Mouse (Mus musculus): ENCODE data around the gene Chat. TPM values are rescaled to one million over a fixed set of nuclear protein-coding genes. Genes with fewer than 3 reads are reported as not detected.
"Not testable (repeated sequence)": the region's sequence is repeated elsewhere in the genome, so short reads cannot be mapped to it uniquely, and the experiment has no call there.

The Chat gene
- polyA plus RNA-seq, 1 experiment from 2014 or later = not detected

DNA sequence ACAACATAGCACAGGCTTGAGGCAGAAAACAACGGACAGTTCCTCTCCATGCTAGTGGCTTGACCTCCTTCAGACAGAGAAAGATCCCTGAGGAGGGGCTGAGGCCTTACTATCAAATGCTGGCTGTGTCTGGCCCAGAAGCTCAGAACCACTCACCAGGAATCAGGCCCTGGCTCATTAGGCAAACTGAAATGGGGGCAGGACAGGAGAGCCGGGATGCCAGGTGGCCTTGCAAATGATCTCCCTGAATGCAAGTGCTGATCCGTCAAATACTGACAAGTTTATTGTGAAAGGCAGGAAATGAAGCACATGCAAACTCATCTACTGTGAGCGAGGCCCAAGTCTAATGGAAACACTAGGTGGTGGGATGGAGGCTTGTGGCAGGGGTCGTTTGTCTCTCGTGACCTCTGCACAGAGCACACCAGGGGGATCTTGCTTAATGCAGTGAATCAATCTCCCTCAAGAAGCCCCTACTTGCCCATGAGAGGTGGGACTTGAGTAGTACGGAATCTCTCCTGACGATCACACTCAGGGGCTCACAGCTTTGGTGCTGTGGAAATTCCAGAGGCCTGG, 36.7 kb downstream of the Chat start:
- H3K9ac ChIP-seq (ENCODE audit: low read depth, low read length) = no peak overlapping the region
- H3K4me3 ChIP-seq (ENCODE audit: low read depth, low read length) = no peak overlapping the region
- H3K4me1 ChIP-seq (ENCODE audit: control insufficient read depth, low read depth, low read length) = no peaks in the 10 kb centered on the region
- no peaks in the 10 kb centered on the region for H3K36me3 ChIP-seq (ENCODE audit: control insufficient read depth, insufficient read depth)
- ATAC-seq (ENCODE audit: low read depth) = no peak
- no peak overlapping the region for H3K4me2 ChIP-seq (ENCODE audit: low read depth, low read length)
- 28% methylated on average over 8 of the region's 8 CpGs for WGBS (ENCODE audit: insufficient replicate concordance)
- no peaks in the 10 kb centered on the region for H3K9me3 ChIP-seq (replicated peaks; ENCODE audit: control insufficient read depth, low read length)
- no peaks in the 10 kb centered on the region for H3K27me3 ChIP-seq (ENCODE audit: control insufficient read depth, insufficient read depth, low read depth, low read length)
- H3K27ac ChIP-seq (ENCODE audit: low read length) = no peak overlapping the region

- no peaks in the 10 kb centered on the region for H3K27me3 ChIP-seq (ENCODE audit: control insufficient read depth, insufficient read depth, low read depth, low read length)
- no peaks in the 10 kb centered on the region for H3K36me3 ChIP-seq (ENCODE audit: control insufficient read depth, insufficient read depth)
- no peak overlapping the region for H3K27ac ChIP-seq (ENCODE audit: low read length)
- no peaks in the 10 kb centered on the region for H3K9me3 ChIP-seq (replicated peaks; ENCODE audit: control insufficient read depth, low read length)
- ATAC-seq (ENCODE audit: low read depth) = no peak
- no peaks in the 10 kb centered on the region for H3K4me1 ChIP-seq (ENCODE audit: control insufficient read depth, low read depth, low read length)
- 64% methylated on average over 7 of the region's 7 CpGs for WGBS (ENCODE audit: insufficient replicate concordance)
- no peak overlapping the region for H3K9ac ChIP-seq (ENCODE audit: low read depth, low read length)
- no peak overlapping the region for H3K4me3 ChIP-seq (ENCODE audit: low read depth, low read length)
- H3K4me2 ChIP-seq (ENCODE audit: low read depth, low read length) = no peak overlapping the region
Observed at GRCm38 (mm10) chr14:32423946-32424345, 41.8 kb downstream of the Chat start.

DNA sequence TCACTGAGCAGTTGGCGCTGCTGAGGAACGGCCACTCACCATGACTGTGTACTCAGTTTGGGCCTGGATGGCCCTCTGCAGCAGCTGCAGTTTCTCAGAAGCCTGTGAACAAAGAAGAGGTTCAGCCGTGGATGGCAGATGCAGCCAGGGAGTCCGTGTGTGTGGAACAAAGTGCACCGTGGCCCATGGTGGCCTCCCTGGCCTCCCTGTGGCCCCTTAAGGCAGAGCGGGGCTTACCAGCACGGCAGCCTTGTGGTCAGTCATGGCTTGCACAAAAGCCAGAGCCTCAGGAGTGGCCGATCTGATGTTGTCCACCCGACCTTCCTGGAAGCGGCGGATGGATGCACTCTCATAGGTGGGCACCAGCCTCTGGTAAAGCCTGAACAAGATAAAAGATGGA, 47.0 kb downstream of the Chat start:
- Histone ChIP-seq H3K27ac (ENCODE audit: low read length) (no peak overlapping the region), H3K27me3 (ENCODE audit: control insufficient read depth, insufficient read depth, low read depth, low read length) (no peaks in the 10 kb centered on the region), H3K36me3 (ENCODE audit: control insufficient read depth, insufficient read depth) (no peaks in the 10 kb centered on the region), H3K9me3 (replicated peaks; ENCODE audit: control insufficient read depth, low read length) (no peaks in the 10 kb centered on the region), H3K4me3 (ENCODE audit: low read depth, low read length) (no peak overlapping the region), H3K4me2 (ENCODE audit: low read depth, low read length) (no peak overlapping the region), H3K9ac (ENCODE audit: low read depth, low read length) (no peak overlapping the region), H3K4me1 (ENCODE audit: control insufficient read depth, low read depth, low read length) (no peaks in the 10 kb centered on the region)
- no peak for ATAC-seq (ENCODE audit: low read depth)
- WGBS (ENCODE audit: insufficient replicate concordance) = 73% methylated on average over 11 of the region's 11 CpGs

GRCm38 (mm10) chr14:32412075-32412474, 53.7 kb downstream of the Chat start:
- Histone ChIP-seq H3K9me3 (replicated peaks; ENCODE audit: control insufficient read depth, low read length) (no peaks in the 10 kb centered on the region), H3K27ac (ENCODE audit: low read length) (no peak overlapping the region), H3K4me2 (ENCODE audit: low read depth, low read length) (no peak overlapping the region), H3K36me3 (ENCODE audit: control insufficient read depth, insufficient read depth) (no peaks in the 10 kb centered on the region), H3K9ac (ENCODE audit: low read depth, low read length) (no peak overlapping the region), H3K4me1 (ENCODE audit: control insufficient read depth, low read depth, low read length) (no peaks in the 10 kb centered on the region), H3K27me3 (ENCODE audit: control insufficient read depth, insufficient read depth, low read depth, low read length) (no peaks in the 10 kb centered on the region), H3K4me3 (ENCODE audit: low read depth, low read length) (no peak overlapping the region)
- 65% methylated on average over 5 of the region's 5 CpGs for WGBS (ENCODE audit: insufficient replicate concordance)
- ATAC-seq (ENCODE audit: low read depth) = no peak

DNA sequence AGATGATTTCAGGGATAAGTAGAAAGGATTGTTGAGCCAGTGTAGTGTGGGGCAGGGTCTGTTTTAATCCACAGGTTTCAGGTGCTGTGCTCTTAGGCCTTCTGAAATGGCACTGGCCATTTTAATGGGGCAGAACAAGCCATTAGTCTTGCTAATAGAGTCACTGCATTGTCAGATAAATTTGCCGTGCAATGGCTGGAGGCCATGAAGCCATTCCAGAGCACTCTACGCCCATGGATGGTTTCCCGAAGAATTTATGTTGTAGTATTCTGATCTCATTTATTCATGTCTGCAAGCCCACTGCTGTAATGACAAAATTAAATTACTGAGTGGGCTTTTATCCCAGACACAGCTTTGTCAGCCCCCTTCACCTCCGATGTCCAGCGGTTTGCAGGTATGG, 55.7 kb downstream of the Chat start:
- no peak overlapping the region for H3K4me2 ChIP-seq (ENCODE audit: low read depth, low read length)
- H3K9me3 ChIP-seq (replicated peaks; ENCODE audit: control insufficient read depth, low read length) = no peaks in the 10 kb centered on the region
- H3K4me1 ChIP-seq (ENCODE audit: control insufficient read depth, low read depth, low read length) = no peaks in the 10 kb centered on the region
- no peak overlapping the region for H3K4me3 ChIP-seq (ENCODE audit: low read depth, low read length)
- ATAC-seq (ENCODE audit: low read depth) = no peak
- 71% methylated on average over 5 of the region's 5 CpGs for WGBS (ENCODE audit: insufficient replicate concordance)
- no peak overlapping the region for H3K27ac ChIP-seq (ENCODE audit: low read length)
- H3K27me3 ChIP-seq (ENCODE audit: control insufficient read depth, insufficient read depth, low read depth, low read length) = no peaks in the 10 kb centered on the region
- no peak overlapping the region for H3K9ac ChIP-seq (ENCODE audit: low read depth, low read length)
- H3K36me3 ChIP-seq (ENCODE audit: control insufficient read depth, insufficient read depth) = no peaks in the 10 kb centered on the region

- not testable (repeated sequence) for H3K4me2 ChIP-seq (ENCODE audit: low read depth, low read length); H3K4me3 ChIP-seq (ENCODE audit: low read depth, low read length); H3K27ac ChIP-seq (ENCODE audit: low read length); H3K27me3 ChIP-seq (ENCODE audit: control insufficient read depth, insufficient read depth, low read depth, low read length); H3K36me3 ChIP-seq (ENCODE audit: control insufficient read depth, insufficient read depth); H3K4me1 ChIP-seq (ENCODE audit: control insufficient read depth, low read depth, low read length); ATAC-seq (ENCODE audit: low read depth); H3K9me3 ChIP-seq (replicated peaks; ENCODE audit: control insufficient read depth, low read length); H3K9ac ChIP-seq (ENCODE audit: low read depth, low read length)
- 55% methylated on average over 1 of the region's 1 CpGs for WGBS (ENCODE audit: insufficient replicate concordance)
Observed at GRCm38 (mm10) chr14:32405399-32405798, 60.4 kb downstream of the Chat start.

DNA sequence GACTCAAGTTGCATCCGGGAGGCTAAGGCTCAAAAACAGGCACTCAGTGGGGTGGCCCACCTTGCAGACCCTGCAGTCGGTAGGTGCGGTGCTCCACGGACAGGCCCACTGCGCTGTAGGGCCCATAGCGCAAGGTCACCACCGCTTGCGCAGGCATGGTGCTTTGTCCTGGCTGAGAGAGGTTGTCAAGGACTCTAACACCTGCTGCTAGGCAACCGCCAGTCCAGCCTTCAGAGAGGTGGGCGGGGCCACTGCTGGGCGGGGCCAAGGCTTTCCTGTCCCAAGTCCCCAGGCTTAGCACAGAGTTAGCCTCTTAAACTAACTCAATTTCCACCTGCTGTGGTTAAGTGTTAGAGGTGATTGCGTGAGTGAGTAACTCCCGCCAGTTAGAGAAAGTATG, 77.6 kb downstream of the Chat start, which contains the start of gene 1700024G13Rik:
TSS of gene 1700024G13Rik (minus strand) at position 196 of the 400 bp plus-strand sequence.
- 4% methylated on average over 13 of the region's 13 CpGs for WGBS (ENCODE audit: insufficient replicate concordance)
- H3K27ac ChIP-seq (ENCODE audit: low read length) = no peak within 1 kb of the TSS
- peak; percentile 41; the same call in 1 of the 2 replicates for ATAC-seq (ENCODE audit: low read depth)
- no peaks in the 10 kb centered on the region for H3K9me3 ChIP-seq (replicated peaks; ENCODE audit: control insufficient read depth, low read length)
- no peaks in the 10 kb centered on the region for H3K36me3 ChIP-seq (ENCODE audit: control insufficient read depth, insufficient read depth)
- H3K9ac ChIP-seq (ENCODE audit: low read depth, low read length) = no peak within 1 kb of the TSS
- H3K4me2 ChIP-seq (ENCODE audit: low read depth, low read length) = no peak within 1 kb of the TSS
- no peaks in the 10 kb centered on the region for H3K4me1 ChIP-seq (ENCODE audit: control insufficient read depth, low read depth, low read length)
- no peaks in the 10 kb centered on the region for H3K27me3 ChIP-seq (ENCODE audit: control insufficient read depth, insufficient read depth, low read depth, low read length)
- H3K4me3 ChIP-seq (ENCODE audit: low read depth, low read length) = no peak within 1 kb of the TSS

DNA sequence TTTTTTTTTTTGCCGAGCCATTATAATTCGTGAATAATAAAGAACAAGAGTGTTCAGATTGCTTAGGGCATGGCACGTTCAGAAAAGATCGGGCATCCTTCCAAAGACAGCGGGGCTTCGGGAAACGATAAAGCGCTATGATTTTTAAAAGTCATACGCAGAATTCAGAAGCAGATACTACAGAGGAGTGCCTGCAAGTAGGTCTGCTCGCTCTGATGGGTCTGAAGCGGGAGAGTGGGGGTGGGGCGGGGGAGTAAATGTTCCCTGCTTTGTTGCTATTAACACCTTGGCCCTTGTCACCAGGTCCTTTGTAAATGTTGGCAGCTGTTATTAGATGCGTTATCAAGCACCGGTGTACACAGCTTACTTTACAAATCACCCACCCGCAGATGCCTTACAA, 84.2 kb downstream of the Chat start:
- WGBS (ENCODE audit: insufficient replicate concordance) = 36% methylated on average over 15 of the region's 15 CpGs
- Histone ChIP-seq H3K27ac (ENCODE audit: low read length) (no peak overlapping the region), H3K27me3 (ENCODE audit: control insufficient read depth, insufficient read depth, low read depth, low read length) (peaks cover 15% of the 10 kb centered on the region), H3K9me3 (replicated peaks; ENCODE audit: control insufficient read depth, low read length) (no peaks in the 10 kb centered on the region), H3K4me1 (ENCODE audit: control insufficient read depth, low read depth, low read length) (no peaks in the 10 kb centered on the region), H3K36me3 (ENCODE audit: control insufficient read depth, insufficient read depth) (no peaks in the 10 kb centered on the region), H3K4me3 (ENCODE audit: low read depth, low read length) (no peak overlapping the region), H3K4me2 (ENCODE audit: low read depth, low read length) (no peak overlapping the region), H3K9ac (ENCODE audit: low read depth, low read length) (no peak overlapping the region)
- ATAC-seq (ENCODE audit: low read depth) = no peak

DNA sequence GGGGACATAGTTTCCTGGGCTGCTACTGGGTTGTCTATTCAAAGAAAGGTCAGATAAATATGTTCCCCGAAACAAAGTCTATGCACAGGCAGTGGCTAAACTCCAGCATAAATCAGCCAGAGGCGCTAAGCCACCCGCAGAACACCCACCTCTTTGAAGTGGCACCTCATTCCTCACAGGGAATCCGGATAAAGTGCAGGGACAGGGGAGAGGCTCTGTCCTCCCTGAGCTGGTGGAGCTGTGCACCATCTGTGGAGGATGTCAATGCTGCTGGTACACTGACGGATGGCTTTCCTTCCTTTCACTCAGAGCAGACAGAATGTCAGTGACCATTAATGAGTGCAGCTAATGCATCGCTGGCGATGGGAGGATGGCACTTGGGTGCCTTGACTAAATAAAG, 84.7 kb downstream of the Chat start:
- Histone ChIP-seq H3K9me3 (replicated peaks; ENCODE audit: control insufficient read depth, low read length) (no peaks in the 10 kb centered on the region), H3K4me1 (ENCODE audit: control insufficient read depth, low read depth, low read length) (no peaks in the 10 kb centered on the region), H3K36me3 (ENCODE audit: control insufficient read depth, insufficient read depth) (no peaks in the 10 kb centered on the region), H3K9ac (ENCODE audit: low read depth, low read length) (no peak overlapping the region), H3K27ac (ENCODE audit: low read length) (no peak overlapping the region), H3K4me2 (ENCODE audit: low read depth, low read length) (no peak overlapping the region), H3K4me3 (ENCODE audit: low read depth, low read length) (no peak overlapping the region), H3K27me3 (ENCODE audit: control insufficient read depth, insufficient read depth, low read depth, low read length) (peaks cover 15% of the 10 kb centered on the region)
- no peak for ATAC-seq (ENCODE audit: low read depth)
- 18% methylated on average over 7 of the region's 7 CpGs for WGBS (ENCODE audit: insufficient replicate concordance)
